Mouse (Mus musculus) erythroid progenitor cell, adult 5-6 weeks (primary cell): Measurements from ENCODE around the gene Tmem14c. TPM values are rescaled to one million over a fixed set of nuclear protein-coding genes. Genes with fewer than 3 reads are reported as not detected.
"Not testable (repeated sequence)": the region's sequence is repeated elsewhere in the genome, so short reads cannot be mapped to it uniquely, and the experiment has no call there.

Experiments
- ATAC-seq: replicated peaks from 2 replicates; pipeline ENCODE4 v1.8.0; 2016; ENCODE audit warnings: moderate number of reproducible peaks, mild to moderate bottlenecking, moderate TSS enrichment, inconsistent platforms; ENCODE audit not compliant: poor library complexity, low FRiP score, severe bottlenecking
- total RNA-seq, 2 experiments: library from RNA; stranded (forward) in 1 of 2; stranded (reverse) in 1 of 2; fragments of 150-400 nt in 1 of 2; fragments of 186-747, 209-891 nt in 1 of 2; gene quantifications; 2 replicates each; pipeline versions ENCODE4 v1.2.3 to v1.2.4; 2015 to 2017; ENCODE audit warnings: low replicate concordance in 2 of 2

The Tmem14c gene
- total RNA-seq (2015; ENCODE audit: low replicate concordance) (628 and 784 TPM in 2 replicates), total RNA-seq (2017; ENCODE audit: low replicate concordance) (461 and 723 TPM in 2 replicates)

DNA sequence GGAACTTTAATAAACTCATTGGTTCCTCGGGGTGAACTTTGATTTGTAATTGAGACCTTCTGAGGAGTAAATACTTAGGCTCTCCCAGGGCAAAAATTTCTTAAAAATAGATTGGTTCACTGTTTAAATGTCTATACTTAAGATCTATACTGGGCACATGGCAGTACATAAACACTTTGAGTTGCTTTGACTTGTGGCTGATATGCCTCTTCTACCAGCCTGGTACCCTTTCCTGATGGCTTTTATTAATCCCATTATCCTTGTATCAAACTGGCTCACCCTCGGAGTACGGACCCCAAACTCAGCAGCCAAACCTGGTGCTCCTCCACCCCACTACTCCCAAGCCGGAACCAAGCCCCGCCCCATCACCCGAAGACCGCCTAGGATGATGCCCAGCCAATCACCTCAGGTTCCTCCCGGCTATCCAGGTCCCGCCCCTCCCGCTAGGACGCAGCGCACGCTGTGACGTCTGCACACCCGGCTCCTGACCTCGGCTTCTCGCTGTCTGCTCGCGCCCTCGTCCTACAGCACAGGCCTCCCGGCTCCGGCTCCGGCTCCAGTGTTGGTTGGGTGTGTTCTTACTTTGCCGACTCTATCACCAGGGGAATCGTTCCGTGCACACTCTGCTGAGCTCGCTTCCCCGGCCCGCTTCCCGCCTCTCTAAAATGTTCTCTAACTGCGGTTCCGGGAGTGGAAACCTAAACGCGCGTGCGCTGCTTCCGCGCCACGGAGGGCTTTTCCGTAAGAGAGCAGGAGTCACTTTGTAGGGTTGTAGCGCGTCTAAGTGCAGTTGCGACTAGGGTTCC lies at the start of gene Tmem14c:
Gene Tmem14c (plus strand): TSS at position 464 of the 806 bp plus-strand sequence.
- ATAC-seq, result peak; percentile 84

DNA sequence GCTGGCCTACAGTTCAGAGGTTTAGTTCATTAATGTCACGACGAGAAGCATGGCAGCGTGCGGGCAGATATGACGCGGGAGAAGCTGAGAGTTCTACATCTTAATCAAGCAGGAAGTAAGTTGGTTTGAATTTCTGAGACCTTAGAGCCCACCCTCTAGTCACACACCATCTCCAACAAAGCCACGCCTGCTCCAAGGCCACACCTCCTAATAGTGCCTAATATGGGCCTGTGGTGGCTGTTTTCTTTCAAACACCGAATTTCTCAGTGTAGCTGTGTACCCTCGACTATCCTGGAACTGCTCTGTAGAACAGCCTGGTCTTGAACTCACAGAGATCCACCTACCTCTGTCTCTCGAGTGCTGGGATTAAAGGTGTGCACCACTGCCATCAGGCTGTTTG lies 48.5 kb upstream of the Tmem14c start:
- no peak for ATAC-seq

DNA sequence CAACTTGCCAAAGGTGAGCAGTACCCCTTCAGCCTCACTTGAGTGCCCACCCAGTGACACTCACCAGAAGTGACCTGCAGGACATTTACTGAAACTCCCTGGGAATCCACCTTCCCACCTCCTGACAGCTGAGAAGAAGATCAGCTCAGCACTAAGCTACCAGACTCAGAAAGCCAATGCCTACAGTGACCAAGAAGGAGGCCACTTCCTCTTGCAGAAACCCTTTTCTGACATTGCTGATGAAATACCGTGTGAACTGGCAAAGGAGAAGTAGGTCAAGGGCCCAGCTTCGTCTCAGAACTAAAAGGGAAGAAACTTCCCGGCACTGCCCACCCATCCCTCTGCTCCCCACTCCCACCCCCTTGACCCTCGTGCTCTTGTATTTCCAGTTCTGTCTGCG lies 47.5 kb upstream of the Tmem14c start:
- no peak for ATAC-seq

DNA sequence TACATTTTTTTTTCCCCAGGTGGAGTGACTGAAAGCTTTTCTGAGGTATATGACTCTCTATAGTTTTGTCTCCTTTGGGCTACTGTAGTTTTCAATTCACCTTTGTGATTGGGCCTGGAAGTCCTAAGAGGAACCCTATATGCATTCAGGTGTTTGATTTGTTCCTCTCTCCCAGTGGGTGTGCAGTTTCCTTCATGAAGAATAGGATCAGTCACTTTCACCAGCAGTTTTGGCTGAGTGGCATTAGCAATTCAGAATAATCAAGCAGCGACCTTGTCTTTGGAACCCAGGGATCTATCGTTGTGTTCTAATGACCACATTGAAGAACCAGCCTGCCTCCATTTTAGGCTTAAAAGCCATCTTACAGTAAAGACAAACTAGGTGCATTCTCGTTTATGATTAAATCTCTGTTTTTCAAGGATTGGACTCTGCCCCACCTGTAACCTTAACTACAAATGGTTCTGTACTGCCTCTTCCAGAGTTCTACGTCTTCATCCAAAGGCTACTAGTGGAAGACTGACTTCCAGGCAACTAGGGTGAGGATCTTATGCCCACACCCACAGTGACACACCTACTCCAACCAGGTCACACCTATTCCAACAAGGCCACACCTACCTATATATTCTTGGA lies 46.2 kb upstream of the Tmem14c start:
- ATAC-seq, result no peak

DNA sequence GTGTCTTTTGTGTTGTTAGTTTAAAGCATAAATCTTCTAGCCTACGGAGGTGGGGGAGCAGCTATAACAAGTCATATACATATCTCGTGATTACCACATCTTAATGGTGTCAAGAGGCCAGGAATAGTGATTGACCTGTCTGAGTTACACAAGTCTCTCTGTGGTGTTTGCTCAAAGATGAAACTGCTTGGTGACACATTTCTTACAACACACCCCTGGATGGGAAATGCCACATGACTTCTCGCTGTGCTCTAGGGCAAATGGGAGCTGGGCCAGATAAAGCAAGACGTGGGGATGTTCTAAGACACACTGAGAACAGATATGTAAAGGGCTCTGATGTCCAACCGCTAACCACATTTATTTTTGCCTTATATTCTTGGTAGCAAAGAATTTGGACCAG lies 44.8 kb upstream of the Tmem14c start:
- ATAC-seq, result no peak

DNA sequence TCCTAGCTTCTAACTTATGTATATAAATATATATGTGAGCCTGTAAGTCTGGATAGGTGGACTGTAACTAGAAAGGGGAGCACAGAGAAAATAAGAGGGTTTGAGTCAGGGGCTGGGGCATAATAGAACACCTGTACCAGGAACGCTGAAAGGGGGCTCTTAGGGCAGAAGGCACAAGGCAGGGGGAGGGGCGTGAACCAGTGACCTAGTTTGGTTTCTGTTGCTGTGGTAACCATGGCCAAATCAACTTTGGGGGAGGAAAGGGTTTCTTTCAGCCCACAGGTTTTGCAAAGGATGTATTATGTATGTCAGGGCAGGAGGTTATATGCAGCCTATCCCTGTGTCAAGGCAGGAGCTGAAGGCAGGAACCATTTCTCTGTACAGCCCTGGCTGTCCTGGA lies 44.3 kb upstream of the Tmem14c start:
- no peak for ATAC-seq

DNA sequence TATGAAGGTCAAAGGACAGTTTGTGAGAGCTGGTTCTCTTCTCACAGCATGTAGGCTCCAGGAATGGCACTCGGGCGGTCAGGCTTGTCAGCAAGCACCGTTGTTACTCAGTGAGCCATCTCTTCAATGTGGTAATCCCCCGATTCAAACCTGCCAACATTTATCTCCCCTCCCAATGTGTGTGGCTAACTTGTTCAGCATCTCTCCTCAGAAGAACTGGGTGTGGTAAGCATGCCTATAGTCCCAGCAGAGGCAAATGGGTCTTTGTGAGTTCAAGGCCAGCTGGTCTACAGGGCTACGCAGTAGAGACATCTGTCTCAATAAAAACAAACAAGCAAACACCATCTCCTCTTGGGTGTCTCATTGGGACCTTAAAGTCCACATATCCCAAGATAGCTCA lies 43.1 kb upstream of the Tmem14c start:
- ATAC-seq, result no peak

DNA sequence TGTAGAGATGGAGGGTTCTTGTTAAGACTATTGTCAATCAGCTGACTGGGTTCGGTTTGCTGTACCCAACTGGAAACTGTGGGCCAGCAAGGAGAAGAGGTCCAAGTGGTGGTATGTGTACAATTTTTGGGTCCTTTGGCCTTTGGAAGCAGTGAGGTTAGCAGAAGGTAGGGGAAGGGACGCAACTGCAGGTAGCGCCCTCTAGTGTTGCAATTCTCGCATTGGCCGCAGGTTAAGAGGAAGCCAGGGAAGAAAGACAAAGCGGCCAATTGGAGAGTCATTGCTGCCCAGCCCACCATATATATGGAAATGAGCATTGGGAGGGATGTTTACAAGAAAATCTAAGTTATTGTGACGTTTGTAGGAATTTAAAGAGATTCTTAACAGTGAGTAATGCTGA lies 38.5 kb upstream of the Tmem14c start:
- peak; percentile 59 for ATAC-seq

DNA sequence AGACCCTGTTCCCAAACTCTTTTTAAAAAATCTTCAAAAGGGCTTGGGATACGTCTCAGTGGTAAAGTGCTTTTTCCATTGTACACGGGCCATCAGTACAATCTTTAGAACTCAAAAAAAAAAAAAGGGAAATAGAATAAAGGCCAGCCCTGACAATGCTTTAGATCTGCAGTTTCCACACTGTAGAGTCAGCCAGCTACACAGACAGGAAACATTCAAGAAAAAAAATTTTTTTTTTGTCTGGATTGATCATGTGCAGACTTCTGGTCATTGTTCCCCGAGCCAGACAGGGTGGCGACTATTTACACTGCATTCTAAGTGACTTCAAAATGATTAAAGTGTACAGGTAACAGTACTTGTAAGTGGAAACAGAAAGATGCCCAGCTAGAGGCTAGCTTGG lies 37.4 kb upstream of the Tmem14c start:
- ATAC-seq, result no peak

DNA sequence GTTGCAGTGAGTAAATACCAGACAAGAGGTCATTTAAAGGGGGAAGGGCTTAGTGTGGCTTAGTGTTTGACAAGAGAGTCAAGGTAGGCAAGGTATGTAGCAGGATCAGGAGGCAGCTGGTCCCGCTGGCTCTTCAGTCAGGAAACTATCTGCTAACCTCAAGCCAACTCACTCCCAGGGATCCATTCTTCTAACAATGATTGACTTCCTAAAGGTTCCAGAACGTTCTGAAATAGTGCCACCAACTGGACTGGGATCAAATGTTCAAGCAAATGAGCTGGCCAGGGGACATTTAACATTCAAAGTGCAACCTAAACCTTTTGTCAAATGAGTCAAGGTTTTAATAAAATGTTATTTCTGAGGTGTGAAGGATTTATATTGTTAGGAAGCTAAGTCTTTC lies 36.8 kb upstream of the Tmem14c start:
- no peak for ATAC-seq

DNA sequence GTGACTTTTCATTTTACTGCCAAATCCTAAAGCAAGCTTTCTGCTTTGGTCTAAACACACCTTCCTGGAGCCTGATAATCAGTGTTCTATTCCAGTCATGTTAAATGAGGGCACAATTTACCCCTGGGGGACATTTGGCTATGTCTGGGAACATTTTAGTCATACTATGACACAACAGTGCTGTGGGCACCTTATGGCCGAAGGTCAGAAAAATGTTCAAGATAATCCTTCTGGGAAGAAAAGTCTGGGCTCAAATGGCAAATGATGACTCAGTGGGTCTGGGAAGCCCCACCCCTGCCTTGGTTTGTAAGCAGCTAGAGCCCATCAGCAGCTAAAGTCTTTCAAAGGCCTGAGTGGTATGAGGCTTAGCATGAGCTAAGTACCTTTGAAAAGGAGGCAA lies 33.3 kb upstream of the Tmem14c start:
- ATAC-seq, result no peak

DNA sequence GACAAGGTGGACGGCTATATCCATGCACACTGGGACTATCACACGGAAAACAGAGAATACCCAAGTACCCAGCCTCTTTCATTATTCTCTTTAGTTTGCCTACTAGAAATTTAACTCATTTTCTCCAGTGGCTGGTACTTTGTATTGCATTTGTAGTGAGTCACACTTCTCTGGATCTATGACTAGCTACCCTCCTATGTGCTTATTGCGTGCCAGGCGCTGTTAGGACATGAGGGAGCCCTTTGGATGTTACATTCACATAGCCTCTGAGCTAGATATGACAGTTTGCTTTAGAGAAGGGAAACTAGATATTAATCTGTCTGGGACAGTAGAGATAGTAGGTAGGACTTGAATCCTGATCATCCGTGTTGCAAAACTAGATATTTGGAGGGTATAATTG lies 30.0 kb upstream of the Tmem14c start:
- ATAC-seq, result no peak

DNA sequence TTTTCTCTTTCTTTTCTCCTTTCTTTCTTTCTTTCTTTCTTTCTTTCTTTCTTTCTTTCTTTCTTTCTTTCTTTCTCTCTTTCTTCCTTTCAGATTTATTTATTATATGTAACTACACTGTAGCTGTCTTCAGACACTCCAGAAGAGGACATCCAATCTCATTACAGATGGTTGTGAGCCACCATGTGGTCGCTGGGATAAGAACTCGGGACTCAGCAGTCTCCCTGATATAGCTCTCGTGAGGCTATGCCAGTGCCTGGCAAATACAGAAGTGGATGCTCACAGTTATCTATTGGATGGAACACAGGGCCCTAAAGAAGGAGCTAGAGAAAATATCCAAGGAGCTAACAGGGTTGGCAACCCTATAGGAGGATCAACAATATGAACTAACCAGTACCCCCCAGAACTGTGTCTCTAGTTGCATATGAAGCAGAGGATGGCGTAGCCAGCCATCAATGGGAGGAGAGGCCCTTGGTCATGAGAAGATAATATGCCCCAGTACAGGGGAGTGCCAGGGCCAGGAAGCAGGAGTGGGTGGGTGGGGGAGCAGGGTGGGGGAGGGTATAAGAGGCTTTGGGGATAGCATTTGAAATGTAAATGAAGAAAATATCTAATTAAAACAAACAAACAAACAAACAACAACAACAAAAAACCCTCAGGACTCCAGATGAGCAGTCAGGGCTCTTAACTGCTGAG lies 28.3 kb upstream of the Tmem14c start:
- ATAC-seq, result 0 out of 2 replicates have a peak, but pooled peaks have one; percentile 66

DNA sequence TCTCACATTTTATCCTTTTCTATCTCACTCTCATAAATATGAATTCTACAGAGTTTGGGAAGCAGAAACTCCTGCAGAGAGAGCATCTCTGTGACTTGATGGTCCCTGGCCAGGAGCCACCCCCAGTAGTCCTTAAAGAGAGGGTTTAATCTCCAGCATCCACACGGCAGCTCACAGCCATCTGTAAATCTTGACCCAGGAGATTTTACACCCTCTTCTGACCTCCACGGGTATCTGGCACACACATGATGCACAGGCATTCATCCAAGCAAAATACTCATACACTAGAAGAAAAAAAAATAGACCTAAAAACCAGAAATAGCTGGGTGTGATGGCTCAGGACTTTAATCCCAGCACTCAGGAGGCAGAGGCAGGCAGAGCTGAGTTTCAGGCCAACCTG lies 27.7 kb upstream of the Tmem14c start:
- ATAC-seq, result peak; percentile 82

DNA sequence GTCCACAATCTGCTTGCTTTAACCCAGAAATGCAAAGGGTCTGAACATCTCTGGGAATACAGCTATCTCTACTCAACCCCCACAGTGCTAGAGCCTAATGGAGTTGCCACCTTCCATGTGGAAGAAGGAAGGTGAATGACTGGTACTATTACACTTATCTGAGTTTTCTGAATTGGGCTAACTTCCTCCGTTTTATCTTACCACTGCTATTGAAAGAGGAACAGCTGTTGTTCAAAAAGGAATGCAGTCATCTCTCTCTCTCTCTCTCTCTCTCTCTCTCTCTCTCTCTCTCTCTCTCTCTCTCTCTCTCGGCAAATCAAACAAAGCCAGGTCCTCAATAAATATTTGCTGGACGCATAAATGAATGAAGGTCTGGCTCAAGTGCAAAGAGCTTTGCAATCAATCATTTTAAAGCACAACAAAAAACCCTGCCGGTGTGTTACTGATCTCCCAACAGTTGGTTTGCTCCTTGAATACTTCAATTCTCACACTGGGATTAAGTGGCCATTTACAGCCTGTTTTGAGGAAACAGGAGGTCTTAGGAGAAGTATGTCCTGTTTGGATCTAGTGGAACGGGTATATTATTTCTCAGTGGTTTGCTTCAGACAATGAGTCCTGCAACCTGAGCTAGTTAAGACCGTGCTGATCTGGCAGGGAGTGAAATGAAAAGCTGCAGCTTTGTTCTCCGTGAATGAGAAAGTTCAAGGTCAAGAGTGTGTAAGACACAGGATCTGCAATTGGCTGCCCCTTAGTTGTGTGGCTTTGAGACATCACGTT lies 21.4 kb upstream of the Tmem14c start:
- ATAC-seq, result no peak

DNA sequence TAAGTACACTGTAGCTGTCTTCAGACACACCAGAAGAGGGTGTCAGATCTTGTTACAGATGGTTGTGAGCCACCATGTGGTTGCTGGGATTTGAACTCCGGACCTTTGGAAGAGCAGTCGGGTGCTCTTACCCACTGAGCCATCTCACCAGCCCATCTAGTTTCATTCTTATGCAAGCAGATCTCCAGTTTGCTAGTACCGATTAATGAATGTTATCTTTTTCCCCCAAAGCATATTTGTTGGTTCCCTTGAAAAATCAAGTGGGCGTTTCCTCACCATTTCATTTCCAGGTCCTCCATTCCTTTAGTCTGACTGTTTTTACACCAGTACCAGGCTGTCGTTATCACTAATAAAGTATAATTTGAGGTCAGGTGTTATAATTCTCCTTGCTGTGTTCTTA lies 17.6 kb upstream of the Tmem14c start:
- ATAC-seq, result not testable (repeated sequence)

DNA sequence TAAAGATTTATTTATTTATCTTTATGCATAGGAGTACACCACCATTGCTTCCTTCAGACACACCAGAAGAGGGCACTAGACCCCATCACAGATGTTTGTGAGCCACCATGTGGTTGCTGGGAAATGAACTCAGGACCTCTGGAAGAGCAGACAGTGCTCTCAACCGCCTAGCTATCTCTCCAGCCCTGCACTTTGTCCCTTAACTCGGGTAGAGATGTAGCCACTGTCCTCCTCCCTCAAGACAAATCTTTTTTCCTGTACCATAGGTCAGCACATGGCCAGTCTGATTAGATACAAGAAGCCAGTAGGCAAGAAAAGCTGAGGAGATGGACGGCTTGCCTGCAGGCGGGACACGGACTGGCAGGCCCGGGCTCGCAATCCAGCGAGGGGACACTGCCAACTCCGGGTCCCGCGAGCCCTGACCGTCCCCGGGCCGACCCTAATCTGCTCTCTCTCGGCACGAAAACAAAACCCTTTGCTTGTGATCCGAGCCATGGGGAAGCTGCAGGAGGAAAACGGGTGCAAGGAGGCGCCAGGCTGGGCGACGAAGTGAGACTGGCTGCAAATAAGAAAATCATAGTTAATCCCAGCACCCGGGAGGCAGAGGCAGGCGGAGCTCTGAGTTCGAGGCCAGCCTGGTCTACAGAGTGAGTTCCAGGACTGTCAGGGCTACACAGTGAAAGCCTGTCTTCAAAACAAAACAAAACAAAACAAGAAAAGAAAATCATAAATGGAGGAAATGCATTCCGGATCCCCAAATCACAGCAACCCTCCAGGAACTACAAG lies 15.8 kb upstream of the Tmem14c start:
- ATAC-seq, result no peak

DNA sequence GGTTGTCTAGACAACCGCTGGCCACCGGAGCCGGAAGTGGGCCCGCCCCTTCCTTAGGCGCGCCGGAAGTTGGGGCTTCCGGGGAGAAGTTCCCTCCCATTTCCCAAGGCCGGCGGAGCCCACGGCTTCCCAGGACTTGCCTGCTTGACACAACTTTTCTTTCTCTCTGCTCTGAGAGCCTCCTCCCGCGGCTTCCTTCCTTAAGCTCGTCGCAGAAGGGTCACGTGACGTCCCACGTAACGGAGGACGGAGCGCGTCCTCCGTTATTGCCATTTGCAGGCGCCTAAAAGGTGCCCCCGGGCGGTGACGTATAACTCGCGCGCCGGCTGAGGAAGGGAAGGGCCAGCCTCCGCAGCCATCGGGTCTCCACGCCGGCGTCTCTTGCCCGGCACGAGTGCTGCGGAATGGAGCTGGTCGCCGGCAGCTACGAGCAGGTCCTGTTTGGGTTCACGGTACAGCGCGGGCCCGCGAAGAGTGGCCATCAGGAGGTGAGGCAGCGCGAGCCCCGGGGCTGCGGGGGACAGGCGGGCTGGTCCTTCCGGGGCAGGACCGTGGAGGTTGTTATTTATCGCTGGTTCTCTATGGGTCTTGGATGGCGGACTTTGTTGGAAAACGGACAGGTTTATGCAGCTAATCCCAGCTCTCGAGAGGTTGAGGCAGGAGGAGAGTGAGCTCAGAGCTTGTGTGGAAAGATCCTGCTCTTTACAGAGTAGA lies 15.0 kb upstream of the Tmem14c start, which contains the start of gene Pak1ip1:
Gene Pak1ip1 (plus strand): TSS at position 98 of the 714 bp plus-strand sequence.
- ATAC-seq, result peak; percentile 98

DNA sequence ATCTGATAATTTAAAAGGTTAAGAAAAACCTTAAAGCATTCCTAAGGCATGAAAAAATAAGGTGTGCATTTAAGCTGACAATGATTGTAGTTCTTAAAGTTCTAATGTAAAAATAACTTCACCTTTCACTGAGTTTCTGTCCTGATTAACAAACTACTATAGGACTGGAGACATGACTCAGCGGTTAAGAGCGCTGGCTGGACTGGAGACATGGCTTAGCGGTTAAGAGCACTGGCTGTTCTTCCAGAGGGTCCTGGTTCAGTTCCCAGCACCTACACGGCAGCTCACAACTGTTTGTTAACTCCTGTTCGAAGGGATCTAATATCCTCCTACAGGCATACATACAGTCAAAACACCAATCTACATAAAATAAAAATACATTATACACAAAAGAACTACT lies 14.1 kb upstream of the Tmem14c start:
- ATAC-seq, result no peak
